Mouse (Mus musculus) ES-Bruce4 (cell line): ENCODE measurements around the gene Fam131c. TPM values are rescaled to one million over a fixed set of nuclear protein-coding genes. Genes with fewer than 3 reads are reported as not detected.
A peak's percentile ranks its signal among the peaks of the same experiment; 100 is the strongest.

Source experiments
- H3K27ac ChIP-seq: 2 replicates; pipeline ENCODE4 v1.5.1; 2012; ENCODE audit warnings: low read length, inconsistent platforms; ENCODE audit not compliant: insufficient read depth
- H3K27me3 ChIP-seq: 2 replicates; pipeline ENCODE4 v1.6.1; 2012; ENCODE audit warnings: mild to moderate bottlenecking, low read length, inconsistent platforms; ENCODE audit not compliant: control insufficient read depth, poor library complexity, insufficient read depth, severe bottlenecking
- H3K36me3 ChIP-seq: 2 replicates; pipeline ENCODE4 v1.6.1; 2012; ENCODE audit warnings: inconsistent platforms, mild to moderate bottlenecking, low read length, moderate library complexity; ENCODE audit not compliant: control insufficient read depth, poor library complexity, insufficient read depth, severe bottlenecking
- H3K4me1 ChIP-seq: one replicate; pipeline ENCODE4 v1.8.1; 2011; ENCODE audit warnings: low read length; ENCODE audit not compliant: control insufficient read depth, insufficient read depth
- H3K4me3 ChIP-seq: 2 replicates; pipeline ENCODE4 v1.5.1; 2011; ENCODE audit warnings: low read depth, mild to moderate bottlenecking, low read length
- H3K9ac ChIP-seq: 2 replicates; pipeline ENCODE4 v1.6.1; 2012; ENCODE audit warnings: low read depth, mild to moderate bottlenecking, inconsistent platforms; ENCODE audit not compliant: poor library complexity, severe bottlenecking
- H3K9me3 ChIP-seq: replicated peaks from 2 replicates; pipeline ENCODE4 v1.6.1; 2012; ENCODE audit warnings: mild to moderate bottlenecking, low read length, inconsistent platforms; ENCODE audit not compliant: control insufficient read depth, poor library complexity, insufficient read depth, severe bottlenecking
- CTCF ChIP-seq: IDR thresholded peaks from one replicate; pipeline ENCODE4 v1.8.1; 2011; ENCODE audit warnings: low read depth, low read length
- EP300 ChIP-seq: IDR thresholded peaks from 2 replicates; pipeline ENCODE4 v1.6.1; 2011; ENCODE audit warnings: low read depth, low read length; ENCODE audit not compliant: insufficient read depth
- POLR2A ChIP-seq: IDR thresholded peaks from one replicate; pipeline ENCODE4 v1.8.1; 2011; ENCODE audit warnings: low read length; ENCODE audit not compliant: insufficient read depth
- polyA plus RNA-seq: library from polyadenylated mRNA; stranded (reverse); fragments of >200 nt; gene quantifications from 2 replicates; pipeline ENCODE4 v1.2.4, GENCODE M21; 2011; ENCODE audit warnings: low read depth; ENCODE audit not compliant: missing spikeins, insufficient read depth, insufficient read length

Gene Fam131c
- polyA plus RNA-seq, 1 experiment = 3.6 TPM

- H3K4me1 ChIP-seq = peaks cover 3% of the 10 kb centered on the region
- H3K27ac ChIP-seq = no peak overlapping the region
- no peaks in the 10 kb centered on the region for H3K27me3 ChIP-seq
- H3K4me3 ChIP-seq = no peak overlapping the region
- H3K36me3 ChIP-seq = no peaks in the 10 kb centered on the region
- TF ChIP-seq POLR2A = no peak
- TF ChIP-seq EP300 = no peak
- peak; percentile 89 for TF ChIP-seq CTCF
- H3K9me3 ChIP-seq = no peaks in the 10 kb centered on the region
- no peak overlapping the region for H3K9ac ChIP-seq
Measured at GRCm38 (mm10) chr4:141430997-141431396, 63.0 kb downstream of the Fam131c start.

- H3K27me3 ChIP-seq = no peaks in the 10 kb centered on the region
- no peak overlapping the region for H3K4me3 ChIP-seq
- no peak overlapping the region for H3K9ac ChIP-seq
- TF ChIP-seq POLR2A (no peak), CTCF (no peak), EP300 (no peak)
- H3K9me3 ChIP-seq = no peaks in the 10 kb centered on the region
- peaks cover 3% of the 10 kb centered on the region for H3K4me1 ChIP-seq
- no peak overlapping the region for H3K27ac ChIP-seq
- no peaks in the 10 kb centered on the region for H3K36me3 ChIP-seq
Measured at GRCm38 (mm10) chr4:141432666-141433065, 64.6 kb downstream of the Fam131c start.

- H3K9me3 ChIP-seq = no peaks in the 10 kb centered on the region
- peaks cover 3% of the 10 kb centered on the region for H3K4me1 ChIP-seq
- H3K9ac ChIP-seq = no peak overlapping the region
- no peaks in the 10 kb centered on the region for H3K36me3 ChIP-seq
- no peak for TF ChIP-seq CTCF
- no peak for TF ChIP-seq EP300
- TF ChIP-seq POLR2A = no peak
- H3K4me3 ChIP-seq = peak overlapping the region; percentile 14; the same call in 1 of the 2 replicates
- H3K27ac ChIP-seq = no peak overlapping the region
- no peaks in the 10 kb centered on the region for H3K27me3 ChIP-seq
Measured at GRCm38 (mm10) chr4:141433191-141433590, 65.2 kb downstream of the Fam131c start.

Other genes with a start within 250 kb of the Fam131c start
- gene Szrd1, start 228.4 kb upstream of the Fam131c start, polyA plus RNA-seq = 122 and 136 TPM in 2 replicates
- gene Fbxo42, start 220.3 kb upstream of the Fam131c start, polyA plus RNA-seq = 24.6 and 31.8 TPM in 2 replicates
- gene Rsg1, start 154.3 kb upstream of the Fam131c start, polyA plus RNA-seq = 1.6 and 2.8 TPM in 2 replicates
- gene Arhgef19, start 128.7 kb upstream of the Fam131c start, polyA plus RNA-seq = 7.5 and 8.3 TPM in 2 replicates
- 44.7 and 51.3 TPM in 2 replicates for gene Epha2, start 67.0 kb upstream of the Fam131c start, polyA plus RNA-seq
- gene Clcnka, start 30.5 kb downstream of the Fam131c start, polyA plus RNA-seq = not detected in 2 replicates
- 1.0 and 1.5 TPM in 2 replicates for gene Clcnkb, start 47.8 kb downstream of the Fam131c start, polyA plus RNA-seq
- gene Hspb7, start 52.6 kb downstream of the Fam131c start, polyA plus RNA-seq = 0.40 TPM in 1 of 2 replicates, not detected in the other
- not detected in 2 replicates for gene Srarp, start 67.9 kb downstream of the Fam131c start, polyA plus RNA-seq
- gene Zbtb17, start 76.4 kb downstream of the Fam131c start, polyA plus RNA-seq = 16.4 and 17.1 TPM in 2 replicates
- 39.6 and 46.9 TPM in 2 replicates for gene Spen, start 170.4 kb downstream of the Fam131c start, polyA plus RNA-seq
- 73.8 and 76.6 TPM in 2 replicates for gene Fblim1, start 237.9 kb downstream of the Fam131c start, polyA plus RNA-seq